Mouse (Mus musculus) adrenal gland, postnatal 10 days (tissue): ENCODE measurements around the gene Adh4. TPM values are rescaled to one million over a fixed set of nuclear protein-coding genes. Genes with fewer than 3 reads are reported as not detected.
"Not testable (repeated sequence)": the region's sequence is repeated elsewhere in the genome, so short reads cannot be mapped to it uniquely, and the experiment has no call there.

Source experiments
- DNase-seq: peaks from one replicate; pipeline ENCODE4 v3.0.0; 2021; ENCODE audit warnings: mixed read lengths
- long read RNA-seq, 2 experiments: library from polyadenylated mRNA; stranded (forward); transcript quantifications; one replicate each; pipeline ENCODE4 v2.0.0; 2021
- total RNA-seq, 2 experiments: library from RNA; stranded (reverse); gene quantifications; 2 replicates each; pipeline ENCODE4 v1.2.3; 2021

The Adh4 gene
- total RNA-seq = 1 to 10 TPM; 3.6 to 4.4 TPM
- long read RNA-seq, experiment 1, transcript Adh4-201 (9 exons, 1,314 nt) = major isoform, 5 of 10 reads
- long read RNA-seq, experiment 1, partial matches to known transcripts = 2 of 10 reads
- long read RNA-seq, experiment 1, other reads (novel, unspliced or antisense) = 3 of 10 reads
- long read RNA-seq, experiment 2, partial matches to known transcripts = 0 of 1 reads
- long read RNA-seq, experiment 2, other reads (novel, unspliced or antisense) = 1 of 1 reads

DNA sequence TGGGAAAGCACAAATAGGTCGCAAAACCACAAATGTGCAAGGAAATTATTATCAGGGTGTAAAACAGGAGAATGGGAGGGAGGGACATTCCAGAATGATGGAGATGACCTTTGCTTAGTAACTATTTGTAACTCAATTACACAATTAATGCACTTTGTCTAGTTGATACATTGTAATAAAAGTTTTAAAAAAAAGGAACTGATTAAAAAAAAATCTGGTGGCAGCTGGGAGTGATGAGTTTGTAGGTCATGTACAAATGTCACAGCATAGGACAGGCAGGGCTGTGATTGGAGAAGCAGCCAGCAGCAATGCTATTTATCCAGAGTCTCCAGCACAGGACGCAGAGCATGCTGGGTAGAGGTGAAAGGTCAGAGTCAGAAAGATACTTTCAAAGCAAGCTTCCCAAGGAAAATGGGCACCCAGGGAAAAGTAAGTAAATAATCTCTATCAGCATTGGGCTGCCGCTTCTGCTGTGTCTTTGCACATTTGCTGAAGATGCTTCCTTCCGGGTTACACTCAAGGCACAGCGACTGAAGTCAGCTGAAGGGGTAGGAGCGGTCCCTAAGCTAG lies at the start of gene Adh4:
Gene Adh4 (plus strand): TSS at position 346 of the 570 bp plus-strand sequence.
- peak; percentile 39 for DNase-seq

DNA sequence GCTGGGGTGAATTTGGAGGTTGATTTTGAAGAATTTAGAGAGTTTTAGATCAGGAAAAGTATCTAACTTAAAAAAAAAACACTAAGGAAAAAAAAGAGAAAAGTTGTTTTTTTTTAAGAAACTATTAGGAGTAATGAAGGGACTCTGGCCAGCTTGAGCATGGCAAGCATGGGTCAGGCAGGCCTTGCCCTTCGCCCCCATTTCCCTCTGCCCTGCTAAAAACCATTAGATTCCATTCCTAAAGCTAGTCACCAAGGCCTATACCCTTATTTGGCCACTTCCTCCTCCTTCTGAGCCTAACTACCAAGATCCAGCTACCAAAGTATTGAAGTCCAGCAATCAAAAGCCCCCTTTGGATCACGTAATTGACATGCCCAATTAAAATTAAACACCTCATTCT lies 49.1 kb upstream of the Adh4 start:
- peak; percentile 18 for DNase-seq

DNA sequence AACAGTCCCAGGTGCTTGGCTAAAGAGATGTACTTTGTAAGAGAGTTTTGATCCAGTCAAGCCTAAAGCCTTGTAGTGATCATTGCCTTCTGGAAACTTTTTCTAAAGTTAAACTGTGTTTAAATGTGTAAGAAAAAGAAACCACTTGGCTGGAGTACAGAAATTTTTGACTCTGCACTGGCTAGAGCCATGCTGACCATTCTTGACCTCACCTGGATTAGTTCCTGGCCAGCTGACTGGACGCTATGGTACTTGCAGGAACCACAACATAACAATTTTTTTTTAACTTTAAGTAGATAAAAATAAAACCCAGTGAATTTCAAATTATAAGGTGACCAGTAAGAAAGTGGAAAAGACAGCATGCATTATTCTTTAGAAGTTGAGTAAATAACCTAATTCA lies 45.7 kb upstream of the Adh4 start:
- no peak for DNase-seq

DNA sequence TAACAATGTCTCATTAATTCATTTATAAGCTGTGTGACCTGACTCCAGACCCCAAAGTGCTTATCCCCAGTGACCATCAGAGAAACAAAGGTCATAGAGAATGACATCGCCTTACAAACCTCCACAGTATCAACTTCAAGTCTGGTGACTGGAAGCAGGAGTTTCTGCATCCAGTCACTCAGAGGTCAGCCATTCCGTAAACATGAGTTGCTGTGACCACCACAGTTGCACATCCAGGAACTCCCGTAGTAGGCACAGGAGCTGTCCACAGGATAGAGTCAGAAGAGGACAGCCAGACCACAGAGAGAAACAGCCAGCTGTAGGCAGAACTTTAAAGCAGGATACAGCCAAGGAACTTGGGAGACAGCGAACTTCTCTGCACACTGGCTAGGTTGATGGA lies 45.0 kb upstream of the Adh4 start:
- not testable (repeated sequence) for DNase-seq

DNA sequence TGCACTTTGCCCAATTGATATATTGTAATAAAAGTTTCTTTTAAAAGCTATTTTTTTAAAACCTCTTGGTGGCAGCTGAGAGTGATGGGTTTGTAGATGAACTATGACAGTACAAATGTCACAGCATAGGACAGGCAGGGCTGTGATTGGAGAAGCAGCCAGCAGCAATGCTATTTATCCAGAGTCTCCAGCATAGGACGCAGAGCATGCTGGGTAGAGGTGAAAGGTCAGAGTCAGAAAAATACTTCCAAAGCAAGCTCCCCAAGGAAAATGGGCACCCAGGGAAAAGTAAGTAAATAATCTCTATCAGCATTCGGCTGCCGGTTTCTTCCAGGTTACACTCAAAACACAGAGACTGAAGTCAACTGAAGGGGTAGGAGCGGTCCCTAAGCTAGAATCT lies 41.3 kb upstream of the Adh4 start:
- DNase-seq = peak; percentile 59

DNA sequence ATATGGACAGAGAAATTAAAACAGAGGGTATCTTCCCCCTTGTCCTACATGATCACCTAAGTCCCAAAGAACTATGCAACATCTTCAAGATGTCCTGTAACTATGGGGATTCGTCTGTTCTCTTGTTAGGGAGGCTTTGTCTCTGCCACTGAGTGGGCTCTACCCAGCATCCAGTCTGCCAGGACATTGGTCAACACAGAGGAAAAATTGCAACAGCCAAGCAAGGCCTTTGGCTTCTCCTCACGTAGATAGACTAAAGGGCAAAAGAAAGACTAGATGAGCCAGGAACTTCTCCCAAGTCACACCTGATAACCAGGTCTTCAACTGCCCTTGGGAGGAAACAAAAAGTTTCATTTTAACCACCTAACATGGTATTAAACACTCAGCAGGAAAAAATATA lies 40.1 kb upstream of the Adh4 start:
- peak; percentile 40 for DNase-seq

DNA sequence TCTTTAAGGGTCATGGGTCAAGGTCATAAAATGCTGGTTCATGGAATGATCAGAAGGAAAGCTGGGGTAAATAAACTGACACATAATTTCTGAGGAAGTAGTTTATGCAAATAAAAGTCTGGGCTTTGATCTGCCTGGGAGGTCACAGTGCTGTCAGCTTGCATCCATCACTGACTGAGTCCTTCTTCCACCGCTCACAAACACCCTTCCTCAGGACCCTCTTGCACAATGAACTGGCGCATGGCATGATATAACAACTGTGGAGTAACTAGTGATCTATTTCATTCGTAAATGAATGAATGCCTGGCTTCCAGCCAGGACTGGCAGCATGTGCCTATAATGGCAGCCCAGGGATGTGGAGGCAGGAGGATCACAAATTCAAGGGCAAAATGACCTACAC lies 34.1 kb upstream of the Adh4 start:
- DNase-seq = no peak

DNA sequence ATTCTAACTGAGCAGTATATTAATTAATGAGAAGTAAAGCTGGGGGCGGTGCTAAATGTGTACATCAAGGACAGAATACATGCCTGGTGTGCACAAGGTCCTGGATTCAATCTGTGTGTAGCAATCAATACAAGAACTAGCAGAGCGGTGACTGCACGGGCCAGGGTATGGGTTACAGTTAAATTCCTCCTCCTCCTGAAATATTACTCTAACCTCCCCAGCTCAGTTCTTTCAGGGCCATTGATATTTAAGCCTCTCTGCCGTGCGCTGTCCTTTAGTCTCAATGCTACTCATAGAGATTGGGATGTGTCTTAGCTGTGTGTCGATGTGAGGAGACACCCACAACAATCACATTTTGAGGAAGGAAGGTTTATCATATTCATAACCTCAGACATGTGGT lies 28.1 kb upstream of the Adh4 start:
- no peak for DNase-seq

DNA sequence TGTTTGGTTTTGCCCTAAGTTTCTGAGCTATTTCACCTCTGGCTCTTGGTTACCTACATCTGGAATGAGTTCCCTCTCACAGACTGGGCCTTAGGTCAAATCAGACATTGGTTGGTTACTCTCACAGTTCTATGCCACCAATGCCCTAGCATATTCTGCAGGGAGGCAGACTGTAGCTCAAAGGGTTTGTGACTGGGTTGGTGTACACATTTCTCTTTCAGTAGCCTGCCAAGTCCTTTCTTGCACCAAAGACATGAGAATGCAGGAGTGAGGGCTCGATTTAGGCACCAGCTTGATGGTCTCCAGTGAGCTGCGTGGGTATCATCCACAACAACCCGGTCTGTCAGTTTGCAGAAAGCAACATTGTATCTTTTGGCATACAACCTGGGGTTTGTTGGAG lies 10.4 kb upstream of the Adh4 start:
- no peak for DNase-seq

DNA sequence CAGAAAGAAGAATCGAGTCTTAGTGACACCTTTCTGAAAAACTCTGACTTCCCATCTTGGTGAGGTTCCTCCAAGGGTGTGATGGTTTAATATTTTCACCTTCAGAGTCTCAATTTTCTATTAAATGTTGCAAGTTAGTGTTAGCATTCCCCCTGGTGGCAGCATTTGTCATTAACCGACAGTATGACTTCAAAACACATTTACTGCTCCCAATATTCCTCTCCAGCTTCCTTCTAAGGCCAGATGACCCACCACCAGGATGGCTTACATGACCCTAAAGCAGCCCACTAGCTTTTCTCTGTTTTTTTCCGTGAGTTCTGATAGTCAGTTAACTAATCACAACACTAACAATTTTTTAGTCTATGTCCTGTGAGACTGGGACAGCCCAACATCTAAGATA lies 9.9 kb upstream of the Adh4 start:
- DNase-seq = peak; percentile 76

DNA sequence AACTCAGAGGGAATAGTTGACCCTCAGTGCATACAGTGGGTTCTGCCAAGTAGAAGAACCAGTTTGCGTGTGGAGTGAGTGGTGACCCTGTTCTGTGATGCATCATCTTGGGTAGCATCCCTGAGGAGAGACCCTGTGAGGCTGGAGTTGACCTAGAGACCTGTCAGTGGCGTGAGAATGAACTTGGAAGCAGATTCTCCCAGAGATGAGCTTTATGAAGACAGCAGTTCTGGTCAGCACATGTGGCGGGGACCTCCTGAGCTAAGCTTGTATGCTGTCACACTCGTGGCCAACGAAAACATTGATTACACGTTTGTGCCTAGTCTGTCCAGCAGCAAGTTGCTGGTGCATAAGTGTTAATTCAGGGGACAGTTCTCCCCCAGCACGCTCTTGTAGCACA lies 9.4 kb upstream of the Adh4 start:
- DNase-seq = no peak

DNA sequence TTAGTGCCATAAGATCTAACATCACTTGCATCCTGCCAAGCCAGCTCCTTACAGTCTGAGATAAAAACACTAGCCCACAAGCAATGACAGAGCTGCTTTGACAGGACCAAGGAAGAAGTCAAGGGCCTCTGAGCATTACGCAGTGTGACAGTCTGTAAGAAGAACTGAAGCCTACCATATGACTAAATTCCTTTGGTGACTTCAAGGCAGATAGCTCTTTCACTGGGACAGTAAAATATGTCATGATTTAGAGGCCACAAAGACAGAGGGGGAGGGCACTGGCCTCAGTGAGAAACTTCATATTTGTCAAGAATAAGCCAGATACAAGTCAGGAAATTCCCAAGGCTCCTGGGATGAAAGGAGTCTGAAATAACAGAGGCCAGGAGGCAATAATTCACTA lies 7.3 kb upstream of the Adh4 start:
- DNase-seq = peak; percentile 27

DNA sequence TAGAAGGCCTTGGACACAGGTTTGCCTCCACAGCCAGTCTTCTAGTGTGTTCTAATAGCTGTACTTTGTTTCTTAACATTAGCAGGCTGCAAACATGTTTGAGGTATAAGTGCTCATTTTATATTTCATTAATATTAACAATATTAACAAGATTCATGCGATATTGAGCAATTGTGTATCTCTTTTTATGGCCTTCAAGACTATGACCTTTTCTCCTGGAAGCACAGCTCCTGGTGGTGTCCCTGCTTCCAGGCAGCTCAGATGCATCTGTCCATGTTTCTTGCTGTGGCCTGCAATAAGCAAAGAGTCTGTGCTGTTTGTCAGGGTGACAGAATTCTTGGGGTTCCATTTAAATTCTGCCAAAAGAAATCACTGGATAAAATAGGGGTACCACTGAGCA lies 5.7 kb upstream of the Adh4 start:
- DNase-seq = no peak

DNA sequence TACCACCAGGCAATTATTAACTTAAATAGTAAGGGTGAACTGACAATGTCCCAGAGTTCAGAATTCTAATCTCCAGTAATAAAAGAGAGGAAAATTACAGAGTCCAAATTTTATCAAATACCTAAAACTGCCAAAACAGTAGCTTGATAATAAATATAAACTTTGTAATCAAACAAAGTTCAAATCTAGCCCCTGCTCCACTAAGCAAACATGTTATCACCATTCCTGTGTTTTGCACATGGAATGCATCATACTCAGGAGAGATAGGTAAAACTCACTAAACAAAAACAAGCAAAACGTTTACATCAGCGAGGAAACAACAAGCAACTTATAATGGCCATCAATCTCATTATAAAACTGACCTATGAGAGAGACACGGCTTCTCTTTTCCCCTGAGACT lies 5.1 kb upstream of the Adh4 start:
- DNase-seq = no peak

DNA sequence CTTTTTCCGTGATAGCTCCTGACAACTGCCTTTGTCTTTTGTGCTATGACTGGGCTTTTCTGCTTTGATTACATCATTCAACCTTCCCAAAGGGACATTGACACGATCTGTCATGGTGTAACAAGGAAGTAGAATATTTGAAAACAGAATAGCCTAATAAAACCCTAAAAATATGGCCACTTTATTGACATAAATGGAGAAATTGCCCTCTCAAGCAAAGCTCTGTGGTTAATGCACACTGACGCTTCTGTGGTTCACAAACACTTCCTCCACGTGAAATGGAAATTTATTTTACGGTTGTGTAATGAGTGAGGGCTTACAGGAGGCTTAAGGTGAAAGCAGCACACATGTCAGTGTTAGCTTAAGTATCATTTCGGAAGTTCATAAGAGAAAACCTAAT lies 4.1 kb downstream of the Adh4 start:
- no peak for DNase-seq

DNA sequence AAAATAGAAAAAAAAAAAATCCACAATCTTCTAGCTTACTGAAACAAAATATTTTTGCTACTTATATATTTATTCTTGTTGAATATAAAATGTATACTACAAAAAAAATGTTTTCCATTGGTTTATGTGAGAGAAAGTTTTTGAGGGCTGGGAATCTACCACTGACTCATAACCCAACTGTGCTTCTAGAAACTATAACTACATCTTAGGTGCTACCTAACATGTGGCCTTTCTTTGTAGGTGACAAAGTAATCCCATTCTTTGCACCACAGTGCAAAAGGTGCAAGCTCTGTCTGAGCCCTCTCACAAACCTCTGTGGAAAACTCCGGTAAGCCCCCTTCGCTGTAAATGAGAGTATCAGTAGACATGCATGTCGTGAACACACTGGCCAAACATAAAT lies 5.1 kb downstream of the Adh4 start:
- no peak for DNase-seq

DNA sequence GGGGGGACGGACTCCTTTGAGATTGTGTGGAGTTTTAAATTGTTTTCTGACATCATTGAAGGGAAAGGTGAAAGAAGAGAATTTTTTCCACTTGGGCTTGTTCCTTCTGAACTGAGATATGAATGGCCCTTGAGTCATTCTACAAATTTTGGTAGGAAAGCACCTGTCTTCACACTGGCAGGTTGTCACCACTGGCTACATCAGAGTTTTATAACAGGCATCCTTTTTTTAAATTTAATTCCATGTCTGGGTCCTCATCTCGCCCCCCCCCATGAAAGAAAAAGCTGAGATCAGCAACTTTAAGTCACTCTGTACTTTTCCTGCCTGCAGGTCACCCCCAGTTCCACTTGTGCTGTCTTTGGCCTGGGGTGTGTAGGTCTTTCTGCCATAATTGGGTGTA lies 8.4 kb downstream of the Adh4 start:
- DNase-seq = no peak

DNA sequence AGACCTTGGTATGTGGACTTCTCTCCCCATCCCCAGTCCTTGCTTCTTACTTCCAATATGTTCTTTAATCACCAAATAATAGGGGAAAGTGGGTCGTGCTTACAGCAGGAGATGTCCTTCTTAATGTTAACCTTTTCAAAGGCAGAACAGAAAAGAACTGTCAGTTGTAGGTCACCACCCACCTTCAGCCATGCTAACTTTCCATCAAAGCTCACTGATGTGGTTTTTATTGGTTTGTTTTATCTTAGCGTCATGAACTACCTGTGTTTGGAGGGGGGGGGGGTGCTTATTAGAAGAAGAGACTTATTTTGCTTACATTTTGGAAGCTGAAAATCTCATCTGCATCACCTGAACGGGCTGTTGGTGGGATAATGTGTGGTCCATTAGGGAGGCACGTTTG lies 9.0 kb downstream of the Adh4 start:
- DNase-seq = no peak

DNA sequence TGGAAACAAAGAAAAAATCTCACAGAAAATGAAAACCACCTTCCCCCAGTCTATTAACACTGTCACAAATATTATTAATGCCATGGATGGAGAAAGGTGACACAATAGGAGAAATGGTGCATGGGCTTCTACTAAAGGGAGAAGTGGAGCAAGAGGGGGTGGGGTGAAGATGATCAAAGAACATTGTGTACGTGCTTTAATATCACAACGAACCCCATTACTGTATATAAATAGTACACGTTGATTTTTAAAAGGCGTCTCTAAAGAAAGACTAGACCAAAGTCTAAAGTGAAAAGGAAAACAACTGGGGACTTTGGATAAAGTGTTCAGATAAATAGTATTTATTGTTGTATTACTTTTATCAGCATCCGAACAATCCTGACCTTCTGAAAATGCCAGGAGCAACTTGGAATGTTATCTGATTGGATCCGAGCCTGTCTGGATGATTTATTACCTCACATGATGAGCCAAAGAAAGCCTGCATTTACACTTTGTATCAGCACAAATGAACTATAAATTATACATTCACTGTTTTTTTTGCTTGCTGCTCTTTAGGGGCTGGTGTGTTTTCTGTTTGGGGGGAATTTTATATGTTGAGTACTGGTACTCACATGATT lies 15.2 kb downstream of the Adh4 start:
- DNase-seq = no peak

DNA sequence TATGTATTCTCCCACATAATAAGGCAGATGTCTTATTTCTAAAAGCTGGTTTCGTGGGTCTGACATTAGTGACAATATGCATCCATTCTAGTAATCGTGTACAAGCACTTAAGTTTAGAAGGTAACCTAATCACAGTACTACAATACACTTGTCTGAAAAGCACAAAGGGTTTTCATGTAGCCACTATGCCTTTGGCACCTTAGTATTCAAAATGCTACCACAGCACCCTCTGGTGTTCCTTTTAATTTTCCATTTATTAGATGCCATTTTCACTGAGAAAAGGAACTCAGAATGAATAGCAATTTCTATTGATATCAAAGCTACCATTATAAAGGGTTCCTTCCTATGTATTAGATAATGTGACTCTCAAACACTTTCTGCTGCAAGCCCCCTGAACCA lies 16.6 kb downstream of the Adh4 start:
- DNase-seq = no peak

DNA sequence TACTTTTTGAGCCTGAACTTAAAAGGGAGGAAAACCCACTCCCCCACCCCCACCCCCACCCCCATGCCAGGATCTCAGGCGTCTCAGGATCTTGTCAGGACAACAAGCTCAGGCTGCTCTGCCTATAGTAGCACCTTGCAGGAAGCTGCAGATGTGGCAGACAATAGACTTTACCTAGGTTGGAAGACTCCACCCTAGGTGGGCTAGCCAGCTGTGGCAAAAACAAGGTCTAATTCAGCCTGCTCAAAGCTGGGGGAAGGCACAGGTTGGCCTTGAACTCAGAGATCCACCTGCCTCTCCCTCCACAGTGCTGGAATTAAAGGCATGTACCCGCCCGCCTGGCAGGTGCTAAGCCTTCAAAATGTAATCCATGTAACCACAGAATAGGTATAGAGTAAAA lies 23.4 kb downstream of the Adh4 start:
- no peak for DNase-seq

DNA sequence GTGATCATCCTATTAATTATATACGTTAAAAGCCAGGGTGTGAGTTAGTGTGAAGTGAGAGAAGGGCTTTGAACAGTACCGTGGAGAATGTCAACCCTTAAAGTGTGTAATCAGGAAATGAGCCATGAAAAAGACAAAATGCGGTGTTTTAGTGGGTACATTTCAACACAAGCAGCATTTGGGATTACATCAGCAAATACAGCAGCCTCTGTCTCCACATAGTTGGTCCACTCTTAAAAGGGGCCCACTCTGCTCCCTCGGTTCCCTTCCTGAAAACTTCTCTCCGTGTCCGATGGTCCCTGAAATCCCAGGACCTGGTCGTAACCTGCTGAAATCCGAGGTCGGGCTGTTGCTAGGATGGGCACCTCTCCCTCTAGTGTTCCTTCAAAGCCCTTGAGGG lies 26.9 kb downstream of the Adh4 start:
- DNase-seq = no peak

DNA sequence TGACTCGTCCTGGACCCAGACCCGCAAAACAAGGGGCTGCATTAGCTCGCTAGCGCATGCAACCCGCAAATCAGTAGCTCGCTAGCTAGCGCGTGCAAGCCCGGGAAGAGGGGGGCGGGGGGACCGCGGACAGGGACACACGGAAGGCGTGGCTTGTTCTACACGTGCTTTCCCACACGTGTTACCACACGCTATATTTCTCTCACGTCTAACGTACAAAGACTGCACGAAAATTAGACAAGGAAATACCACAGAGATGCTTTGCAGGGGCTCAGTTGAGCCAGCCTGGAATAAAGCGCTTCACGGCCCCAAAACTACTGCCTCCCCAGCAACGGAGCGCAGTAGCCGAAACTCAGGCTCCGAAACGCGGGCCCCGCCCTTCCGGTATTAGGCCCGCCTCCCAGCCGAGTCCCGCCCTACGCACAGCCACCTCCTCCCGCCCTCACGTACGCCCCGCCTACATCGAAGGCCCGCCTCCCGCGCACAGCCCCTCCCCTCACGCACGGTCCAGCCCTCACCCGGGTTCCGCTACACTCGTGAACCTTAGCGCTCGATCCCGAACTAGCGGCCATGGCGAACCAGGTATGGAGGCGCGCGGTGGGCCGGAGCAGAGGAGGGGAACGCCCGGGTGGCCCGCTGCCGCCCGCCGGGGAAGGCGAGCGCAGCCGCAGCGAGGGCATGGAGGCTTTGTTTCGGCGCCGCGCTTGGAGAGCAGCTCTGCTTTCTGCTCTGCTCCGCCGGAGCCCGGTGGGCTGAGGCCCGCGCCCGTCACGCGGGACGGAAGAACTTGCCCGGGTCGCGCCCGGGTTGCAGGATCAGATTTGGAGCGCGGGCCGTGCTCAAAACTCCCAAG lies 27.6 kb downstream of the Adh4 start, which contains the start of gene Adh5:
Gene Adh5 (plus strand): TSS at position 482 of the 853 bp plus-strand sequence.
- DNase-seq = peak; percentile 95
